In genomic region chr9:56562440-56562839, GRCm38 (mm10) we compare ENCODE assay signal across 14 mouse cellular contexts.
DNase-seq lines count a peak whose midpoint lies in the region.
"Had no signal": no experiment of that assay in that cellular context is flagged by ENCODE, and none has a peak within 500 bp of the region (broad histone marks: within the 10 kb centered on the region; RNA-seq: fewer than 3 reads in every experiment).

No protein-coding gene starts in this region.

- peak; percentile 56 for DNase-seq in retina, postnatal 1 day
- no peak for DNase-seq in retina, embryonic 14.5 days (ENCODE audit: low spot score)
- DNase-seq in R1 (ENCODE audit: low read depth, low spot score), result peak; percentile 59
- DNase-seq in induced T-regulatory cell, adult 2 months (ENCODE audit: low read depth), result peak; percentile 29
- no peak for DNase-seq in spleen, adult 18-20 months
- no peak for DNase-seq in adrenal gland, postnatal 10 days
- DNase-seq in testis, postnatal 10 days (ENCODE audit: low spot score), result no peak
- DNase-seq: adrenal gland, postnatal 14 days; cerebellum, adult 18-20 months; cerebellum, postnatal 10 days; forebrain, postnatal 0 days; gastrocnemius, postnatal 14 days; heart, adult 2 months; heart, postnatal 14 days had no signal

Comparison
In these comparisons a context has a peak if more than half of its experiments do, and no peak if none do; other contexts are left out.
1. DNase-seq: peak in retina, postnatal 1 day (single experiment), R1 (single experiment) and induced T-regulatory cell, adult 2 months (single experiment); none in retina, embryonic 14.5 days (single experiment), spleen, adult 18-20 months (0 of 2), adrenal gland, postnatal 10 days (single experiment) and testis, postnatal 10 days (single experiment).